Mouse (Mus musculus): ENCODE measurements around the gene Fgf13. TPM values are rescaled to one million over a fixed set of nuclear protein-coding genes. Genes with fewer than 3 reads are reported as not detected.

Gene Fgf13
- total and polyA plus RNA-seq, 3 experiments: not detected

- in situ Hi-C loops (cut with MboI; ENCODE audit: low pct_ligation_motif_present, low pct_unique_long_range_greater_than_20kb, low sequenced_read_pairs) (no loop called here), dilution Hi-C loops (cut with MboI; ENCODE audit: extremely low pct_ligation_motif_present, extremely low pct_unique_long_range_greater_than_20kb, low sequenced_read_pairs) (no loop called here)
- TF ChIP-seq TCF12 (IDR thresholded peaks at IDR 0.05; ENCODE audit: low read depth, low read length) (no peak), RAD21 (IDR thresholded peaks at IDR 0.05; ENCODE audit: low read depth, low read length) (no peak), PAX5 (IDR thresholded peaks at IDR 0.05; ENCODE audit: low read length) (no peak), JUND (conservative IDR thresholded peaks at IDR 0.05; ENCODE audit: low read depth, low read length) (no peak), KAT2A (IDR thresholded peaks at IDR 0.05; ENCODE audit: insufficient replicate concordance, low read length) (no peak), POLR2AphosphoS2 (IDR thresholded peaks at IDR 0.05; ENCODE audit: low read depth, low read length) (no peak), HCFC1 (IDR thresholded peaks at IDR 0.05; ENCODE audit: low read depth, low read length) (no peak), MAX (IDR thresholded peaks at IDR 0.05; ENCODE audit: low read length) (no peak), MXI1 (IDR thresholded peaks at IDR 0.05; ENCODE audit: low read depth, low read length) (no peak), CTCF (conservative IDR thresholded peaks at IDR 0.05 in 1 of 2, IDR thresholded peaks at IDR 0.05 in 1 of 2; ENCODE audit: low read depth in 2 of 2, low read length in 2 of 2) (no peak), ZKSCAN1 (IDR thresholded peaks at IDR 0.05; ENCODE audit: borderline replicate concordance, low read depth, low read length) (no peak), UBTF (IDR thresholded peaks at IDR 0.05; ENCODE audit: low read depth, low read length) (no peak), ETS1 (conservative IDR thresholded peaks at IDR 0.05; ENCODE audit: low read depth, low read length) (no peak), MYC (IDR thresholded peaks at IDR 0.05; ENCODE audit: low read depth, low read length) (no peak), SIN3A (IDR thresholded peaks at IDR 0.05; ENCODE audit: low read length) (no peak), JUN (IDR thresholded peaks at IDR 0.05; ENCODE audit: insufficient read depth, low read depth, low read length) (no peak), TBP (conservative IDR thresholded peaks at IDR 0.05; ENCODE audit: low read depth, low read length) (no peak), IRF4 (IDR thresholded peaks at IDR 0.05; ENCODE audit: low read depth, low read length) (no peak)
- Histone ChIP-seq H3K27me3 (replicated peaks) (no peaks in the 10 kb centered on the region), H3K9ac (ENCODE audit: insufficient read depth, low read depth) (no peak overlapping the region), H3K4me1 (ENCODE audit: control insufficient read depth in 1 of 2, insufficient read depth in 2 of 2) (no peaks in the 10 kb centered on the region), H3K36me3 (replicated peaks in 1 of 2; ENCODE audit: control insufficient read depth in 1 of 2, insufficient read depth in 1 of 2, low read length in 1 of 2) (no peaks in the 10 kb centered on the region), H3K4me3 (replicated peaks in 1 of 3; ENCODE audit: low read depth in 2 of 3, low read length in 2 of 3, poor library complexity in 1 of 3) (no peak overlapping the region), H3K27ac (ENCODE audit: insufficient read depth, low read depth) (no peak overlapping the region), H3K9me3 (replicated peaks; ENCODE audit: low read length) (no peaks in the 10 kb centered on the region), H3K79me2 (replicated peaks; ENCODE audit: control insufficient read depth, extremely low read depth, insufficient read depth, poor library complexity, severe bottlenecking) (no peaks in the 10 kb centered on the region), H3K4me2 (ENCODE audit: insufficient read depth, low read depth, poor library complexity, severe bottlenecking) (no peak overlapping the region)
- no peak for DNase-seq (ENCODE audit: extremely low read depth)
Measured at GRCm38 (mm10) chrX:59113187-59113586, 454.7 kb downstream of the Fgf13 start.

- no peaks in the 10 kb centered on the region for H3K9me3 ChIP-seq (replicated peaks; ENCODE audit: low read length)
- H3K27me3 ChIP-seq (replicated peaks): no peaks in the 10 kb centered on the region
- H3K79me2 ChIP-seq (replicated peaks; ENCODE audit: control insufficient read depth, extremely low read depth, insufficient read depth, poor library complexity, severe bottlenecking): no peaks in the 10 kb centered on the region
- H3K4me1 ChIP-seq (ENCODE audit: control insufficient read depth in 1 of 2, insufficient read depth in 2 of 2): no peaks in the 10 kb centered on the region
- TF ChIP-seq MAZ (IDR thresholded peaks at IDR 0.05; ENCODE audit: low read depth, low read length) (no peak), CHD2 (IDR thresholded peaks at IDR 0.05; ENCODE audit: low read length) (no peak), RCOR1 (conservative IDR thresholded peaks at IDR 0.05; ENCODE audit: low read depth, low read length) (no peak), USF1 (IDR thresholded peaks at IDR 0.05; ENCODE audit: low read depth, low read length) (no peak), ZKSCAN1 (IDR thresholded peaks at IDR 0.05; ENCODE audit: borderline replicate concordance, low read depth, low read length) (no peak), E2F4 (IDR thresholded peaks at IDR 0.05; ENCODE audit: insufficient replicate concordance, low read depth, low read length) (no peak), ZC3H11A (IDR thresholded peaks at IDR 0.05; ENCODE audit: low read depth, low read length) (no peak), TCF12 (IDR thresholded peaks at IDR 0.05; ENCODE audit: low read depth, low read length) (no peak), HCFC1 (IDR thresholded peaks at IDR 0.05; ENCODE audit: low read depth, low read length) (no peak), SMC3 (IDR thresholded peaks at IDR 0.05; ENCODE audit: low read depth, low read length) (no peak), TBP (conservative IDR thresholded peaks at IDR 0.05; ENCODE audit: low read depth, low read length) (no peak), MYC (IDR thresholded peaks at IDR 0.05; ENCODE audit: low read depth, low read length) (no peak), PAX5 (IDR thresholded peaks at IDR 0.05; ENCODE audit: low read length) (no peak), NRF1 (IDR thresholded peaks at IDR 0.05; ENCODE audit: low read depth, low read length) (no peak)
- dilution Hi-C loops (cut with MboI; ENCODE audit: extremely low pct_ligation_motif_present, extremely low pct_unique_long_range_greater_than_20kb, low sequenced_read_pairs) (no loop called here), in situ Hi-C loops (cut with MboI; ENCODE audit: low pct_ligation_motif_present, low pct_unique_long_range_greater_than_20kb, low sequenced_read_pairs) (no loop called here)
- no peak overlapping the region for H3K27ac ChIP-seq (ENCODE audit: insufficient read depth, low read depth)
- no peak overlapping the region for H3K4me3 ChIP-seq (replicated peaks in 1 of 3; ENCODE audit: low read depth in 2 of 3, low read length in 2 of 3, poor library complexity in 1 of 3)
- H3K4me2 ChIP-seq (ENCODE audit: insufficient read depth, low read depth, poor library complexity, severe bottlenecking): no peak overlapping the region
- no peak for DNase-seq (ENCODE audit: extremely low read depth)
- no peaks in the 10 kb centered on the region for H3K36me3 ChIP-seq (replicated peaks in 1 of 2; ENCODE audit: control insufficient read depth in 1 of 2, insufficient read depth in 1 of 2, low read length in 1 of 2)
- H3K9ac ChIP-seq (ENCODE audit: insufficient read depth, low read depth): no peak overlapping the region
Measured at GRCm38 (mm10) chrX:59085928-59086327, 481.9 kb downstream of the Fgf13 start.
